Mouse (Mus musculus) cerebellum, adult (tissue): ENCODE results near the gene Clrn2.
"Not testable (repeated sequence)": the region's sequence is repeated elsewhere in the genome, so short reads cannot be mapped to it uniquely, and the experiment has no call there.

Source experiments
- ATAC-seq: cut with Nextera tagmentation; 2 replicates; pipeline ENCODE4 v1.9.2; 2017; ENCODE audit warnings: mild to moderate bottlenecking, moderate library complexity, mixed read lengths; ENCODE audit not compliant: insufficient number of reproducible peaks, low FRiP score, low TSS enrichment

Gene Clrn2

GRCm38 (mm10) chr5:45453451-45453850 lies at the start of gene Clrn2:
TSS of gene Clrn2 (plus strand) at chr5:45453751.
- ATAC-seq: no peak

GRCm38 (mm10) chr5:45406129-45406528 lies 47.4 kb upstream of the Clrn2 start:
- ATAC-seq: no peak

GRCm38 (mm10) chr5:45416478-45416877 lies 37.1 kb upstream of the Clrn2 start:
- ATAC-seq: no peak

GRCm38 (mm10) chr5:45417859-45418443 lies 35.6 kb upstream of the Clrn2 start:
- ATAC-seq: no peak

- ATAC-seq: no peak
Measured at GRCm38 (mm10) chr5:45419841-45420638, 33.5 kb upstream of the Clrn2 start.

GRCm38 (mm10) chr5:45421881-45422844 lies 31.4 kb upstream of the Clrn2 start:
- no peak for ATAC-seq

- ATAC-seq: peak; percentile 84
Measured at GRCm38 (mm10) chr5:45424021-45424886, 29.3 kb upstream of the Clrn2 start.

GRCm38 (mm10) chr5:45425771-45426170 lies 27.8 kb upstream of the Clrn2 start:
- ATAC-seq: not testable (repeated sequence)

GRCm38 (mm10) chr5:45426416-45427034 lies 27.0 kb upstream of the Clrn2 start:
- ATAC-seq: no peak

GRCm38 (mm10) chr5:45427891-45428290 lies 25.7 kb upstream of the Clrn2 start:
- no peak for ATAC-seq

- ATAC-seq: no peak
Measured at GRCm38 (mm10) chr5:45435967-45436950, 17.3 kb upstream of the Clrn2 start.

GRCm38 (mm10) chr5:45437826-45438225 lies 15.7 kb upstream of the Clrn2 start:
- ATAC-seq: no peak

GRCm38 (mm10) chr5:45438301-45438700 lies 15.2 kb upstream of the Clrn2 start:
- no peak for ATAC-seq

GRCm38 (mm10) chr5:45441124-45441523 lies 12.4 kb upstream of the Clrn2 start:
- no peak for ATAC-seq

- no peak for ATAC-seq
Measured at GRCm38 (mm10) chr5:45441745-45442144, 11.8 kb upstream of the Clrn2 start.

- ATAC-seq: no peak
Measured at GRCm38 (mm10) chr5:45444130-45444832, 9.3 kb upstream of the Clrn2 start.

GRCm38 (mm10) chr5:45448676-45449075 lies 4.9 kb upstream of the Clrn2 start:
- no peak for ATAC-seq

- no peak for ATAC-seq
Measured at GRCm38 (mm10) chr5:45449206-45449605, 4.3 kb upstream of the Clrn2 start.
